Mouse (Mus musculus): ENCODE measurements around the gene Chrm3.

DNA sequence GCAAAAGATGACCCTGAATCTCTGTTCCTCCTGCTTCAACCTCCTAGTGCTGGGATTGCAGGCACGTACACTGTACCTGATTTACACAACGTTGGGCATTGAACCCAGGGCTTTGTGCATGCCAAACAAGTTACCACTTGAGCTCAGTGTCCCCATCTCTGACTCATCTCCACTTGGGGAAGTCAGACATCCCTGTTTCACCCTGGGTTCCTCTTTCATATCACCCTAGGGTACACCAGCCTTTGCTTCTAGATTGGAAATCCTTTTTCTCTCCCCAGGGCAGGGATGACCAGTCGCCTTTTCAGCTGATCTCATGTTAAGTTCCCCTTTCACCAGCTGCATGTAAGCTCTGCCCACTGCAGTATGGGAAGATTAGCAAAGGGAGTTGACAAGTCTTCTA is 487.3 kb downstream of the Chrm3 start:
- no peak for TF ChIP-seq POLR2A (IDR thresholded peaks at IDR 0.05; ENCODE audit: insufficient read length, low read depth)
- no peak for TF ChIP-seq TCF12 (IDR thresholded peaks at IDR 0.05; ENCODE audit: insufficient read depth, poor library complexity, severe bottlenecking)

Data from myocyte (in vitro differentiated cells).